Mouse (Mus musculus) midbrain, embryonic 13.5 days (tissue): ENCODE data around the gene Lrrc4c. TPM values are rescaled to one million over a fixed set of nuclear protein-coding genes. Genes with fewer than 3 reads are reported as not detected.

ENCODE experiments used
- ATAC-seq: fragments of 200-750 bp; cut with Nextera tagmentation; 2 replicates; pipeline ENCODE4 v1.8.0; 2017; ENCODE audit warnings: mild to moderate bottlenecking, moderate TSS enrichment, moderate library complexity
- H3K27ac ChIP-seq: fragments of 300-500 bp; sonication (generic); 2 replicates; pipeline ENCODE4 v1.5.1; 2015; ENCODE audit warnings: inconsistent platforms, mild to moderate bottlenecking, moderate library complexity
- H3K27me3 ChIP-seq: fragments of 300-500 bp; sonication (generic); 2 replicates; pipeline ENCODE4 v1.6.1; 2015; ENCODE audit warnings: mild to moderate bottlenecking, inconsistent platforms
- H3K36me3 ChIP-seq: fragments of 300-500 bp; sonication (generic); 2 replicates; pipeline ENCODE4 v1.6.1; 2015; ENCODE audit warnings: mild to moderate bottlenecking, inconsistent platforms
- H3K4me1 ChIP-seq: fragments of 300-500 bp; sonication (generic); replicated peaks from 2 replicates; pipeline ENCODE4 v1.6.1; 2015; ENCODE audit warnings: inconsistent platforms
- H3K4me2 ChIP-seq: fragments of 300-500 bp; sonication (generic); replicated peaks from 2 replicates; pipeline ENCODE4 v1.6.1; 2015; ENCODE audit warnings: moderate library complexity, mild to moderate bottlenecking, inconsistent platforms
- H3K4me3 ChIP-seq: fragments of 300-500 bp; sonication (generic); replicated peaks from 2 replicates; pipeline ENCODE4 v1.5.1; 2015; ENCODE audit warnings: mild to moderate bottlenecking, inconsistent platforms
- H3K9ac ChIP-seq: fragments of 300-500 bp; sonication (generic); replicated peaks from 2 replicates; pipeline ENCODE4 v1.6.1; 2015; ENCODE audit warnings: mild to moderate bottlenecking, inconsistent platforms
- H3K9me3 ChIP-seq: fragments of 300-500 bp; sonication (generic); 2 replicates; pipeline ENCODE4 v1.6.1; 2016; ENCODE audit warnings: mild to moderate bottlenecking, inconsistent platforms
- WGBS: fragments of 180-500 bp; shearing (Covaris S2); methylation state at CpG from one replicate; pipeline ENCODE4 v1.1.7; 2015; 5-methylcytosine and 5-hydroxymethylcytosine counted together
- polyA plus RNA-seq: library from polyadenylated mRNA; unstranded; fragments of >200 nt; fragmentation: Nextera tagmentation; extraction: Ambion mirVana; gene quantifications from 2 replicates; pipeline ENCODE4 v1.2.1, GENCODE M21; 2015

Gene Lrrc4c
- polyA plus RNA-seq, 1 experiment from 2014 or later, result 17.1 TPM

DNA sequence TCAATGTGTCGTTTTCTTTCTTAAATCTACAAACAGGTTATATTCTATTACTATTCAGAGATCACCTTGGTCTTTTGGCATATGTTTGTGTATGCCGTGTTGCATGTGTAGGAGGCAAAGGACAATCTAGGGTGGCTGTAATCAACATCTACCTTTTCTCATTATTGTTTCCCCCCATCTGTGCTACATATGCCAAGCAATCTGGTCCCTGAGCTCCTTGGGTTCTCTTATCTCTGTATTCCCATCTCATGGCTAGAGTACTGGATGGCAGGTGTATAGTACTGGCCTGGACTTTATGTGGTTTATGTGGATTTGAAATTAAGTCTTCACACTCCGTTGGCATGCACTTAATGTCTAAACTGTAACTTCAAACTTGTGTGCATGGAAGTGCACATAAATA, 700.4 kb downstream of the Lrrc4c start:
- WGBS, result 83% methylated on average over 3 of the region's 3 CpGs
- Histone ChIP-seq H3K9me3 (no peaks in the 10 kb centered on the region), H3K9ac (no peak overlapping the region), H3K4me3 (no peak overlapping the region), H3K27me3 (no peaks in the 10 kb centered on the region), H3K4me1 (no peaks in the 10 kb centered on the region), H3K27ac (no peak overlapping the region), H3K36me3 (no peaks in the 10 kb centered on the region), H3K4me2 (no peak overlapping the region)
- no peak for ATAC-seq

DNA sequence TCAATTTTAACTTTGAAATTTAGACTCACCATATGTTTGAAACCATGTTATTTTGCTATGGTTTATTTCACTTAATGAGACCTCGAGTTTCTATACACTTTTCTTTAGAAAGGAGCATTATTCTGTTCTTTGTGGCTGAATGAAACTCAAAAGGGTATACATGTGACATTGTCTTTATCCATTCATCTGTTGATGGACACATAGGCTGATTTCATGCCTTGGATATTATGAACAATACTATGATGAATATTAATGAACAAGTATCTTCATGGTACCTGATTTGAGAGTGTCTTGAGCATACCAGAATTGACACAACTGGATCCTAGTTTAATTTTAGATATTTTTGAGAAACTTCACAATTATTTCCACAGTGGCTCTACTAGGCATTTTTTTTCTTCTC, 709.0 kb downstream of the Lrrc4c start:
- ATAC-seq, result no peak

DNA sequence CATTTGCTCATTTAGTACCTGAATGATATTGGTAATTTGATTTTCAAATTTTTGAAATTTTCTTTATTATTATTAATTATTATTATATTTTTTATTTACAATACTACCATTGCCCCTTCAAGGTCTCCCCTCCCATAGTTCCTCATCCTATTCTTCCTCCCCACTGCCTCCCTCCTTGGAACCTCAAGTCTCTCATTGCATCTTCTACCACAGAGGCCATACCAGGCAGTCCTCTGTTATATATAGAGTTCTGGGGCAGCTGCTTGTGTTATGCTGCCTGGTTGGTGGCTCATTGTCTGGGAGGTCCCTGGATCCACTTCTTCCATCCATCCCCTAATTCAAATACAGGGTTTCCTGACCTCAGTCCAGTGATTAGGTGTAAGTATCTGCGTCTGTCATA, 709.6 kb downstream of the Lrrc4c start:
- H3K36me3 ChIP-seq, result no peaks in the 10 kb centered on the region
- no peaks in the 10 kb centered on the region for H3K4me1 ChIP-seq
- WGBS, result 91% methylated on average over 1 of the region's 1 CpGs
- ATAC-seq, result no peak
- no peak overlapping the region for H3K9ac ChIP-seq
- H3K4me2 ChIP-seq, result no peak overlapping the region
- H3K9me3 ChIP-seq, result no peaks in the 10 kb centered on the region
- H3K27ac ChIP-seq, result no peak overlapping the region
- H3K27me3 ChIP-seq, result no peaks in the 10 kb centered on the region
- H3K4me3 ChIP-seq, result no peak overlapping the region

More for the DNA sequence above, 709.0 kb downstream of the Lrrc4c start:
- Histone ChIP-seq H3K36me3 (no peaks in the 10 kb centered on the region), H3K4me1 (no peaks in the 10 kb centered on the region), H3K27me3 (no peaks in the 10 kb centered on the region), H3K27ac (no peak overlapping the region), H3K9me3 (no peaks in the 10 kb centered on the region), H3K4me3 (no peak overlapping the region), H3K9ac (no peak overlapping the region), H3K4me2 (no peak overlapping the region)
- WGBS, result 25% methylated on average over 1 of the region's 1 CpGs

DNA sequence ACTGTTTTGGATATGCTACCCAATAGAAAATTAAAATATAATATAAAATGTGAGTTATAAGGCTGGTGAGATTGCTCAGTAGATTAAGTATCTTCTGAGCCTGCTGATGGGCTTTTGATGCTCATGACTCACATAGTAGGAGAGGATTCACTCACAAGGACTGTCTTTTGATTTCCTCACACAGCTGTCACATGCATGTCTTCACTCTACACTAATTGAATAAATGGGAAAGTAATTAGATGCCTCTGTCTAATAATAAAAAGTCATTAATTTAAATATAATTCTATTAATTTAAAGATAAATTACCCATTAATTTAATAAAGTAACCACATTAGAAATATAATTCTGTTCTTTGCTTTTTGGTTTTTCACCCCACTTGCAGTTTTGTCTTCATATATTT, 718.4 kb downstream of the Lrrc4c start:
- Histone ChIP-seq H3K9me3 (no peaks in the 10 kb centered on the region), H3K9ac (no peak overlapping the region), H3K27ac (no peak overlapping the region), H3K4me3 (no peak overlapping the region), H3K36me3 (no peaks in the 10 kb centered on the region), H3K4me2 (no peak overlapping the region), H3K27me3 (no peaks in the 10 kb centered on the region), H3K4me1 (no peaks in the 10 kb centered on the region)
- no peak for ATAC-seq

DNA sequence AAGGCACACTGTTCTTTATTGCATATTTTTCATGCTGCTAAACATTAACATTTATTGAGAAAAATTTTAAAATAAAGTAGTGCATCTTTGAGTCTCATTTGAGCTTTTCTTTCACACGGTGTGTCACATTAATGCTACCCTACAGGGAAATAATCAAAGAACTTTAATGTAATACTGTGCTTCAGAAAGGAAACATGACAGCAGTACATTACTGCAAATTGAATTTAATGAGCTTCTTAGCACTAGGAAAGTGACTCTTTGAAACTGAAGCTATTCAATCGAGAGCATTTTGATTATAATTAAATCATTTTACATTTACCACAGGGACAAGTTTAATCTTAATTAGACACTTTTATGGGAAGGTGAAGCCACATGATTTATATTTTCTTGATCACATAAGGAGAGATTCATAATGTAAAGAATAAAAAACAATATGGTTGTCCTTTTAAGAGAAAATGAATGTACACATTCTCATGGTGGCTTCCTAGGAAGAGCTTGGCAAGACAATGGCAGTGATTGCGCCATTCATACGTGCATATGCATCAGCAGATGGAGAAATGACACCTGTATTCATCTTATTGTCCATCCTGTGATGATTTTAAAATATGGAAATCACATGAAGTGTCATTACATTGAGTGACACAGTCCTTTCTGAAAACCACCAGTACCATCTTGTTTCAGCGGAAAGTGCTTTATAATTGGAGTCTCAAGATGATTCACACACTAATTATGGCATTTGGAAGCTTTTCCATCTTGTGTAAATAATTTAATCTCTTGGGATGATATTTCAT, 719.2 kb downstream of the Lrrc4c start:
- Histone ChIP-seq H3K9ac (no peak overlapping the region), H3K9me3 (no peaks in the 10 kb centered on the region), H3K4me1 (no peaks in the 10 kb centered on the region), H3K36me3 (no peaks in the 10 kb centered on the region), H3K4me2 (no peak overlapping the region), H3K27ac (no peak overlapping the region), H3K4me3 (no peak overlapping the region), H3K27me3 (no peaks in the 10 kb centered on the region)
- no peak for ATAC-seq
- 77% methylated on average over 5 of the region's 5 CpGs for WGBS

GRCm38 (mm10) chr2:97044016-97044415, 726.0 kb downstream of the Lrrc4c start:
- Histone ChIP-seq H3K27ac (no peak overlapping the region), H3K9ac (no peak overlapping the region), H3K27me3 (no peaks in the 10 kb centered on the region), H3K9me3 (no peaks in the 10 kb centered on the region), H3K4me3 (no peak overlapping the region), H3K4me2 (no peak overlapping the region), H3K4me1 (no peaks in the 10 kb centered on the region), H3K36me3 (no peaks in the 10 kb centered on the region)
- 60% methylated on average over 3 of the region's 3 CpGs for WGBS
- no peak for ATAC-seq

GRCm38 (mm10) chr2:97045628-97046027, 727.7 kb downstream of the Lrrc4c start:
- Histone ChIP-seq H3K36me3 (no peaks in the 10 kb centered on the region), H3K4me1 (no peaks in the 10 kb centered on the region), H3K27me3 (no peaks in the 10 kb centered on the region), H3K4me2 (no peak overlapping the region), H3K9me3 (no peaks in the 10 kb centered on the region), H3K4me3 (no peak overlapping the region), H3K27ac (no peak overlapping the region), H3K9ac (no peak overlapping the region)
- 88% methylated on average over 3 of the region's 3 CpGs for WGBS
- ATAC-seq, result no peak

- Histone ChIP-seq H3K36me3 (no peaks in the 10 kb centered on the region), H3K27me3 (no peaks in the 10 kb centered on the region), H3K4me1 (no peaks in the 10 kb centered on the region), H3K4me3 (no peak overlapping the region), H3K27ac (no peak overlapping the region), H3K4me2 (no peak overlapping the region), H3K9me3 (no peaks in the 10 kb centered on the region), H3K9ac (no peak overlapping the region)
- ATAC-seq, result no peak
- 50% methylated on average over 1 of the region's 1 CpGs for WGBS
Measured at GRCm38 (mm10) chr2:97080156-97080555, 762.2 kb downstream of the Lrrc4c start.

GRCm38 (mm10) chr2:97097965-97098364, 780.0 kb downstream of the Lrrc4c start:
- ATAC-seq, result no peak
- H3K27ac ChIP-seq, result no peak overlapping the region
- H3K4me2 ChIP-seq, result no peak overlapping the region
- H3K36me3 ChIP-seq, result no peaks in the 10 kb centered on the region
- no peaks in the 10 kb centered on the region for H3K27me3 ChIP-seq
- no peaks in the 10 kb centered on the region for H3K4me1 ChIP-seq
- H3K9me3 ChIP-seq, result no peaks in the 10 kb centered on the region
- 37% methylated on average over 3 of the region's 3 CpGs for WGBS
- H3K9ac ChIP-seq, result no peak overlapping the region
- H3K4me3 ChIP-seq, result no peak overlapping the region

DNA sequence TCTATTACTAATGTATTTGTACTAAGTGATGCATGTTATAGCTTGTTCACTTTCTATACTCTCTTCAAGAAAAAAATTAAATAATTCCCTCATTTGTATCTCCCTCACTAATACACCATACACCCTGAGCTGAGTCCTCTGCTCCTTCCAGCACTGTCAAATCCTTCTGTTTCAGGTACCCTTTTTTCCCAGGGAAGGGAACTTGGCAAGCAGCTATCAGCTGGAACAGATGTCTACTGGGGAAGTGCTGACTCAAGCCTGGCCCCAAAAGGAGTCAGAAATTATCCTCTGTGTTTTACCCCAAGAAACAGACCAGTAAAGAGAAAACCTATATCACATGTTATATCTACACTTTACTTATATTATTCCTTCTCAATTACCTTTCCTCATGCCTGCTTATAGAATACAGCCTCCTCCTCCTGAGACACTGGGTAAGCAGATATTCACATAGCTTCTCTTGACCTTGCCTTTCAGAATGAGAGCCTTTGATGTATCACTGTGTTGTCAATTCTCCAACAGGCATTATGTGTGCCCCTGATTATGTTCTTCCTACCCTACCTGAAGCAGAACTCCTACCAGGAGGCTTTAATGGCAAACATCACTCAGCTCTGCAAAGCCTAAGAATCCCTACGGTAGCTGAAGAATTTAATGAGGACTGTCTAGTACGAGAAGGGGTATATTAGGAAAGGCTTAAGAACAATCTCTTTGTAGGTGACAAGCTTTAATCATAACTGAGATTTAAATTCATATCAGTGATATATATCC, 785.6 kb downstream of the Lrrc4c start:
- Histone ChIP-seq H3K4me3 (no peak overlapping the region), H3K9me3 (no peaks in the 10 kb centered on the region), H3K27ac (no peak overlapping the region), H3K4me1 (no peaks in the 10 kb centered on the region), H3K9ac (no peak overlapping the region), H3K36me3 (no peaks in the 10 kb centered on the region), H3K27me3 (no peaks in the 10 kb centered on the region), H3K4me2 (no peak overlapping the region)
- peak; percentile 70; the same call in 1 of the 2 replicates for ATAC-seq
- 54% methylated on average over 2 of the region's 2 CpGs for WGBS

DNA sequence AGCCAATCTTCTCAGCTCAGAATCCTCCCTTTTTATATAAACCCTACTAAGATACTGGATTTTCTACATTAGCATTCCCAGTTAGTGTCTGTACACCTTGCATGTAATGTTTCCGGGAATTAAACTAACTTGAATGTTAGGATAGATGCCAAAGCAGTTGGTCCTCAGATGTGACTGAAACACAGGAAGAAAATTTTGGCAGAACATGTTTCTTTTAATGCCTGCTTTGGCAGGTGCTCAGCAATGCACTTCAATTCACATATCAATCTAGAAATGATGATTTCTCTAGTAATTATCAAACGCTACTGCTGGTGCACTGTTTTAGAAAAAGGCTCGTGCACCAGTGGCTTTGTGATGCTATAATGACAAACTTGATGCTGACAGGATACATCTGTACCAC, 806.3 kb downstream of the Lrrc4c start:
- no peak for ATAC-seq
- Histone ChIP-seq H3K4me1 (no peaks in the 10 kb centered on the region), H3K36me3 (no peaks in the 10 kb centered on the region), H3K9me3 (no peaks in the 10 kb centered on the region), H3K4me2 (no peak overlapping the region), H3K27me3 (no peaks in the 10 kb centered on the region), H3K4me3 (no peak overlapping the region), H3K27ac (no peak overlapping the region), H3K9ac (no peak overlapping the region)
- WGBS, result 87% methylated on average over 3 of the region's 3 CpGs

- Histone ChIP-seq H3K9ac (no peak overlapping the region), H3K27me3 (no peaks in the 10 kb centered on the region), H3K4me3 (no peak overlapping the region), H3K27ac (no peak overlapping the region), H3K36me3 (no peaks in the 10 kb centered on the region), H3K9me3 (no peaks in the 10 kb centered on the region), H3K4me1 (no peaks in the 10 kb centered on the region), H3K4me2 (no peak overlapping the region)
- 96% methylated on average over 3 of the region's 3 CpGs for WGBS
- no peak for ATAC-seq
Measured at GRCm38 (mm10) chr2:97138454-97138853, 820.5 kb downstream of the Lrrc4c start.
